Comparison of ENCODE assay signal across 2 mouse cellular contexts in genomic region chr16:23112861-23113435, GRCm38 (mm10).
TF ChIP-seq lines count a peak whose summit lies in the region.

No protein-coding gene starts in this region.

TF ChIP-seq in MEL, 35 proteins besides CTCF, POLR2A, EP300 and RAD21:
- TF ChIP-seq USF1 (IDR thresholded peaks at IDR 0.05; ENCODE audit: low read depth, low read length) (no peak), SMC3 (IDR thresholded peaks at IDR 0.05; ENCODE audit: low read depth, low read length) (no peak), USF2 (IDR thresholded peaks at IDR 0.05; ENCODE audit: borderline replicate concordance in 1 of 2, insufficient read depth in 1 of 2, low read depth in 1 of 2, low read length in 2 of 2) (no peak), ELF1 (IDR thresholded peaks at IDR 0.05; ENCODE audit: low read depth, low read length) (no peak), MAFK (IDR thresholded peaks at IDR 0.05; ENCODE audit: borderline replicate concordance, low read depth, low read length) (no peak), MYB (IDR thresholded peaks at IDR 0.05; ENCODE audit: low read depth, low read length) (no peak), GATA1 (IDR thresholded peaks at IDR 0.05; ENCODE audit: low read depth, low read length) (no peak), CHD1 (IDR thresholded peaks at IDR 0.05; ENCODE audit: low read depth, low read length) (no peak), BHLHE40 (IDR thresholded peaks at IDR 0.05; ENCODE audit: borderline replicate concordance, low read depth, low read length) (no peak), TCF12 (IDR thresholded peaks at IDR 0.05; ENCODE audit: low read depth, low read length) (no peak)

TF ChIP-seq in myocyte, 11 proteins besides CTCF, POLR2A, EP300 and RAD21:
- no peak for TF ChIP-seq TCF3 (IDR thresholded peaks at IDR 0.05; ENCODE audit: insufficient read length, low read depth)
- no peak for TF ChIP-seq CEBPB (IDR thresholded peaks at IDR 0.05; ENCODE audit: insufficient read depth, poor library complexity, severe bottlenecking)
- no peak for TF ChIP-seq REST (IDR thresholded peaks at IDR 0.05; ENCODE audit: insufficient read depth, insufficient read length)
- no peak for TF ChIP-seq MYOD1 (IDR thresholded peaks at IDR 0.05; ENCODE audit: control insufficient read depth in 1 of 3, insufficient read length in 2 of 3, low read depth in 2 of 3)
- peak; percentile 23 for TF ChIP-seq POLR2AphosphoS2 (IDR thresholded peaks at IDR 0.05; ENCODE audit: insufficient read length, low read depth)
